Mouse (Mus musculus) cortical plate, adult 2 months (tissue): ENCODE measurements around the gene Tmem82.

ENCODE experiments used
- CTCF ChIP-seq: fragments of 200-500 bp; IDR thresholded peaks from 2 replicates; pipeline ENCODE4 v1.5.1; 2011; ENCODE audit warnings: mild to moderate bottlenecking, control low read depth, low read length; ENCODE audit not compliant: insufficient read depth; ENCODE audit errors: extremely low read depth
- POLR2A ChIP-seq: fragments of 200-500 bp; IDR thresholded peaks from 2 replicates; pipeline ENCODE4 v1.6.1; 2011; ENCODE audit warnings: mild to moderate bottlenecking, low read length, control low read depth; ENCODE audit not compliant: insufficient read depth; ENCODE audit errors: extremely low read depth

DNA sequence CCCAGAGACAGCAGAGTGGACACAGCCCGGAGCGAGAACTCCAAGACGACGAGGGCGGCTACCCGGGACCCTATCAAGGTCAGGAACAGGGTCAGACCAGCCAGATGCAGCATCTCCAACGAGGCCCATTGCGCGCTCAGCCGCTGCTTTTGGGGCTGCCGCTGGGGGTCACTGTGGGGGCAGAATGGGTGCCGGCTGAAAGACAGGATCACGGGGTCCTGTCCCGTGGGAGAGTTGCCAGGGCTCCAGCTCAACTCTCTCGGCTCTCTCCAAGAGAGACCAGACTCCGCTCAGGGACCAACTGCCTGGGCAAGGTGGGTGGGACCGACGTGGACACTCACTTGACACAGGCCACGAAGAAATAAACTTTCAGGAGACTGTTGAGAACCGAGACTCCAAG, 1.1 kb downstream of the Tmem82 start:
- TF ChIP-seq CTCF (no peak), POLR2A (no peak)
